Mouse (Mus musculus) embryonic facial prominence, embryonic 15.5 days (tissue): ENCODE results near the gene Fxr2. TPM values are rescaled to one million over a fixed set of nuclear protein-coding genes. Genes with fewer than 3 reads are reported as not detected.

Source experiments
- ATAC-seq: fragments of 200-750 bp; cut with Nextera tagmentation; 2 replicates; pipeline ENCODE4 v1.8.0; 2017; ENCODE audit warnings: low read depth, moderate TSS enrichment; ENCODE audit not compliant: insufficient number of reproducible peaks, low FRiP score, low TSS enrichment
- H3K27ac ChIP-seq: fragments of 300-500 bp; sonication (generic); replicated peaks from 2 replicates; pipeline ENCODE4 v1.5.1; 2015; ENCODE audit warnings: mild to moderate bottlenecking, inconsistent platforms
- H3K27me3 ChIP-seq: fragments of 300-500 bp; sonication (generic); 2 replicates; pipeline ENCODE4 v1.6.1; 2015; ENCODE audit warnings: inconsistent platforms
- H3K36me3 ChIP-seq: fragments of 300-500 bp; sonication (generic); 2 replicates; pipeline ENCODE4 v1.6.1; 2015; ENCODE audit warnings: mild to moderate bottlenecking, inconsistent platforms
- H3K4me1 ChIP-seq: fragments of 300-500 bp; sonication (generic); 2 replicates; pipeline ENCODE4 v1.6.1; 2015; ENCODE audit warnings: inconsistent platforms
- H3K4me2 ChIP-seq: fragments of 300-500 bp; sonication (generic); replicated peaks from 2 replicates; pipeline ENCODE4 v1.6.1; 2015; ENCODE audit warnings: mild to moderate bottlenecking, inconsistent platforms
- H3K4me3 ChIP-seq: fragments of 300-500 bp; sonication (generic); replicated peaks from 2 replicates; pipeline ENCODE4 v1.5.1; 2015; ENCODE audit warnings: mild to moderate bottlenecking, inconsistent platforms
- H3K9ac ChIP-seq: fragments of 300-500 bp; sonication (generic); 2 replicates; pipeline ENCODE4 v1.6.1; 2015; ENCODE audit warnings: inconsistent platforms
- H3K9me3 ChIP-seq: fragments of 300-500 bp; sonication (generic); replicated peaks from 2 replicates; pipeline ENCODE4 v1.6.1; 2016; ENCODE audit warnings: inconsistent platforms
- WGBS: fragments of 180-500 bp; shearing (Covaris S2); methylation state at CpG from one replicate; pipeline ENCODE4 v1.1.7; 2015; 5-methylcytosine and 5-hydroxymethylcytosine counted together
- polyA plus RNA-seq: library from polyadenylated mRNA; unstranded; fragments of >200 nt; fragmentation: Nextera tagmentation; extraction: Ambion mirVana; gene quantifications from 2 replicates; pipeline ENCODE4 v1.2.1, GENCODE M21; 2015

Gene Fxr2
- polyA plus RNA-seq, 1 experiment from 2014 or later, result 33.4 TPM

DNA sequence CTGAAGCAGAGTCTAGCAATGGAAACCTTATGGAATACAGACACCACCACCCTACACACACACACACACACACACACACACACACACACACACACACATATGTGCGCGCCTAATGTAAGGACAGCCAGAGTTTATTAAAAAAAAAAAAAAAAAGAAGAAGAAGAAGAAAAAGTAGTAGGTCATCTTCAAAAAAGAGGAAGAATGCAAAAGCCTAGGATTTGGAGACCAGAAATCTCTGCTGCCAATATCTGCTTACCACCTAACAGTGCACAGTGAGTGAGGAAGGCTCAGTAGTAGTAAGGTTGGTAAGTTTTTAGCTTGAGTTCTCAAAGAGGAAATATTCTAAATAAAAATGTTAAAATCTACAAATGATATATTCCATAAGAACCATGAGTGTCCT is 46.4 kb downstream of the Fxr2 start:
- H3K36me3 ChIP-seq, result peaks cover 46% of the 10 kb centered on the region
- 93% methylated on average over 2 of the region's 2 CpGs for WGBS

DNA sequence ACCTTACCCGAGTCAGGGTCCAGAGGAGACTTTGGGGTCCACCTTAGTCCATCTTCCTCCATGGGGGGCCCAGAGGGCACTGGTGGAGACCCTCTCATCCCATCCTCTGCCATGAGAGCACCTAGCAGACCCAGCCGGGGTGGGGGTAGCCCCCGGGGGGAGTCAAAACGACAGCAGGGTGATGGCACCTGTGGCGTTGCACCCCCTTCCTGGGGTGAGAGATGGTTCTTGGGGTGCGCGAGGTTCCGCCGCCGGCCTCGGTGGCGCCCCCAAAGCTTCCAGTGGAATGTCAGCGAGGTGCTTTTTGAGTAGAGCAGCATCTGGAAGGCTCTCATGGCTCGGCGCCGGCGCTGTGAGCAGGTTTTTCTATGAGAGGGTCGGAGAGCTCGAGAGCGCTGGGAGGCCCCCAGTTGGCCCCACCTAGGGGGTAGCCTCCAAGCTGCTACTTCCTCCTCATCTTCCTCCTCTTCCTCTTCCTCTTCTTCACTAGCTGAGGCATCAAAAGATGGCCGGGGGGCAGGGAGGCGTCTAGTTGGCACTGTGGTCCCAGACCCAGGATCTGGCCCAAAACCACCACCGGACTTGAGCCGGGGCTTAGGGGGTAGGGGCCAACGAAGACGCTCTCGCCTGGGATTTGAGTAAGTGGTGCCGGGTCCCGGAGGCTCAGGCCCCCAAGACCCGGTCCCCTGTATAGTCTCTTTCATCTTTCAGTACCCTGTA is 47.5 kb downstream of the Fxr2 start:
- H3K4me2 ChIP-seq, result peak overlapping the region; percentile 85
- H3K4me1 ChIP-seq, result peaks cover 45% of the 10 kb centered on the region
- ATAC-seq, result no peak
- H3K27ac ChIP-seq, result no peak overlapping the region
- 88% methylated on average over 30 of the region's 30 CpGs for WGBS
- no peaks in the 10 kb centered on the region for H3K9me3 ChIP-seq
- H3K4me3 ChIP-seq, result peak overlapping the region; percentile 80
- peak overlapping the region; percentile 78; the same call in 1 of the 2 replicates for H3K9ac ChIP-seq
- peaks cover 35% of the 10 kb centered on the region for H3K36me3 ChIP-seq
- no peaks in the 10 kb centered on the region for H3K27me3 ChIP-seq

More for the DNA sequence above, 46.4 kb downstream of the Fxr2 start:
- Histone ChIP-seq H3K4me1 (peaks cover 35% of the 10 kb centered on the region), H3K4me3 (no peak overlapping the region), H3K27ac (no peak overlapping the region), H3K9ac (no peak overlapping the region), H3K4me2 (no peak overlapping the region), H3K9me3 (no peaks in the 10 kb centered on the region), H3K27me3 (no peaks in the 10 kb centered on the region)
- no peak for ATAC-seq

DNA sequence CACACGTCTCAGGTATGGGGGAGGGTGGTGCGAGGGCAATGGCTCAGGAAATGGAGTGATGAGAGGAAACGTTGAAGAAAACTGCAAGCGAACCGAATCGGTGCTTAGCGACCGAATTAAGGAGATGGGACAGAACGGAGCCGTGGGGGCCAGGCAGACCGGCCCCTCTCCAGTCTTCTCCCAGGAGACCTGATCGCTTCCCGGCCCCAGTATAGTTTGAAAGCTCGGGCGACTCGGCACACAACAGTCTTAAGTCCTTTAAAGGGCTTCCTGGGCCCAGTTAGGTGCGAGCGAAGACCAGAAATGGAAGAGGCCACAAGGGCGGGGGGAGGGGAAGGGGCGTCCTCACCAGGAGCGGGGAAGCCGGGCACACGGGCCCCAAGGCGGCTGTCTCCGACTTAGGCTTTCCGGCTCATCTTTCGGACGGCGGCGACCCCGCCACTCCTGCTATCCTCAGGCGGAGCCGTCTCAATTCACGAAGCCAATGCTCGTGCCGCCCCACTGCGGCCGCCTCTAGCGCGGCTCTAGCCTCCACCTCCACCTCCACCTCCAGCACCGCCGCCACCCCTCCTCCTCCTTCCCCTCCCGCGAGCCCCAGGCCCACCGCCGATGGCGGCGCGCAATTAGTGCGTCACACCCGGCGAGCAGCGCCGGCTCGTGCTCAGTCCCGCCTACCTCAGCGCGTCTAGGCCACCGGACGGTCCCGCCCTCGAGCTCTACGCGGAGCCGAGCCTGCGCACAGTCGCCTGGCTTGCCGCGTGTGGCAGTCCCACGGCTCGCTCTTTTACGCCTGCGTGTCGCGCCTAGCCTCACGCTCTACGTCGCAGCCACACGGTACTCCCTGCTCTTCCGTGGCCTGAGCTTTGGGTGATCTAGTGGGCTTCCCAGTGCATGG is 48.8 kb downstream of the Fxr2 start, which contains the start of gene Senp3:
Gene Senp3, minus strand, starts transcription at position 771 of the 895 bp plus-strand sequence.
- under 1% methylated on average over 70 of the region's 80 CpGs for WGBS
- peak; percentile 95 for ATAC-seq
- Histone ChIP-seq H3K4me3 (peak within 1 kb of the TSS; percentile 80), H3K27ac (peak within 1 kb of the TSS; percentile 97), H3K4me1 (peaks cover 58% of the 10 kb centered on the region), H3K27me3 (no peaks in the 10 kb centered on the region), H3K9ac (peak within 1 kb of the TSS; percentile 78), H3K9me3 (no peaks in the 10 kb centered on the region), H3K4me2 (peak within 1 kb of the TSS; percentile 85), H3K36me3 (peaks cover 22% of the 10 kb centered on the region)

DNA sequence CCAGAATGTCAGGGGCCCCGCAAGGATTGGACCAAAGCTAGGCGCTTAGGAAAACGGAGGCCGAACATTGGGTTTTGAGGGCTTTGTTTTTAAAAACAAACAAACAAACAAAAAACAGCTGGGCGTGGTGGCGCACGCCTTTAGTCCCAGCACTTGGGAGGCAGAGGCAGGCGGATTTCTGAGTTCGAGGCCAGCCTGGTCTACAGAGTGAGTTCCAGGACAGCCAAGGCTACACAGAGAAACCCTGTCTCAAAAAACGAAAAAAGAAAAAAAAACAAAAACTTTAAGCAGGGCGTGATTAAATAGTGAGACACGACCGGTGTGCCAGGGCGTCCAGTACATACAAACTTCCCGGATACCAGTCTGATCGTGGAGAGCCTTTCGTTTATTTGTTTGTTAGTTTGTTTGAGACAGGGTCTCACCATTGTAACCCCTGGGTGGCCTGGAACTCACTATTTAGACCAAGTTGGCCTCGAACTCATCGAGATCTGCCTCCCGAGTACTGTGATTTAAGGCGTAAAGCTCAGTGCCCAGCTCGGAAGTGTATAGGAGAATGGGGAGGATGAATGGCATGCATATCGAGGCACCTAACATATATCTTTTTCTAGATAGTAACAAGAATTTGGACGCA is 49.5 kb downstream of the Fxr2 start:
- H3K27ac ChIP-seq, result peak overlapping the region; percentile 97
- H3K9me3 ChIP-seq, result no peaks in the 10 kb centered on the region
- H3K4me1 ChIP-seq, result peaks cover 64% of the 10 kb centered on the region
- peaks cover 14% of the 10 kb centered on the region for H3K36me3 ChIP-seq
- no peaks in the 10 kb centered on the region for H3K27me3 ChIP-seq
- peak overlapping the region; percentile 85 for H3K4me2 ChIP-seq
- 26% methylated on average over 24 of the region's 24 CpGs for WGBS
- peak overlapping the region; percentile 80 for H3K4me3 ChIP-seq
- ATAC-seq, result no peak
- H3K9ac ChIP-seq, result peak overlapping the region; percentile 51

DNA sequence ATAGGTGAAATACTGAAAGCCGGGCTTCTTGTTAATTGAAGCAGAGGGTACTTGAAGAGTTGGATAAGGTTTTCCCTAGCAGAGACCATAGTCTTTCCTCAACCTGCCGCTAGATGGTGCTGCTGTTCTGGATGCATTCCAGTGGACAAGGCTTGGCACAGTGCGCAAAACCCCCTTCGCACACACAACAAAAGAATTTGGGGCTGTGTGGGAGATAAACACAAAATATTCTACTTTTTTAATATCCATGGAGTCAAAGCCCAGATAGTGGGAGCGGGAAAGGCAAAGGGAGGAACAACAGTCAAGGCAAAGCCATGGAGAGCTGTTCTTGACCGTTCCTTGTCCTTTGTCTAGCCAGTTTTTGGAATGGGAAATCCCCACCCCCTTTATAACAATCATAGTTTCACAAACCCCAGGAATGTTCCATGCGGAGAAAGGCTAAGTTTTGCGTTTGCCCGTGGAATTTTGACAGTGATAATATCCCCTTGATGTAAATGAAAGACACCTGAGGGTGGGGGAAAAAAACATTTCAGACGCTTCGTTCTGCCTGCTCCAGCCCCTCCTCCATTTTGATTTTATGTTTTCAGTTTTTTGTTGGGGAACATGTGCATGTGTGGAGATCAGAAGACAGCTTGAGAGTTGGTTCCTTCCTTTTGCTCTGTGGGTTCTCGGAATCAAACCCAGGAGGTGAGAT is 50.2 kb downstream of the Fxr2 start:
- peak overlapping the region; percentile 85 for H3K4me2 ChIP-seq
- no peaks in the 10 kb centered on the region for H3K27me3 ChIP-seq
- peak overlapping the region; percentile 80 for H3K4me3 ChIP-seq
- no peaks in the 10 kb centered on the region for H3K9me3 ChIP-seq
- WGBS, result 7% methylated on average over 12 of the region's 12 CpGs
- H3K27ac ChIP-seq, result peak overlapping the region; percentile 97
- peak overlapping the region; percentile 23; the same call in 1 of the 2 replicates for H3K9ac ChIP-seq
- 0 out of 2 replicates have a peak, but pooled peaks have one; percentile 24 for ATAC-seq
- H3K4me1 ChIP-seq, result peaks cover 64% of the 10 kb centered on the region
- peaks cover 10% of the 10 kb centered on the region for H3K36me3 ChIP-seq

DNA sequence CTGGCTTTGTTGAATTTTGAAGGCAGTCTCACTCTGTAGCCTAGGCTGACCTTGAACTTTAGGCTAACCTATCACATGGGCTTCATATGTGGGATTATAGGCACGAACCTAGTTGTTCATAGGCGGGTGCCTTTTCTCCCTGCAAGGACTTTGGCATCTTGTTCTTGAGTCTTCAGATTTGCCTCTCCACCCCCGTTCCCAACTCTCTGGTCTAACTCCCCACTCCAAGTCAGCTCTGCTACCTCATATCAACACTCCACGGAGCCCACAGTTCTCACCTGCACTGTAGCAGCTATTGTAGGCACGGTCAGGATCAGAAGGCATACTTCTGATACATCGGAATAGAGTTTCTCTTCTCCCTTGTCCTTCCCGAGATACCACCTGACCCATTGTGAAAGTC is 50.8 kb downstream of the Fxr2 start:
- WGBS, result 68% methylated on average over 7 of the region's 7 CpGs
- H3K4me1 ChIP-seq, result peaks cover 64% of the 10 kb centered on the region
- peak overlapping the region; percentile 97 for H3K27ac ChIP-seq
- peaks cover 4% of the 10 kb centered on the region for H3K36me3 ChIP-seq
- ATAC-seq, result no peak
- no peak overlapping the region for H3K4me3 ChIP-seq
- peak overlapping the region; percentile 85 for H3K4me2 ChIP-seq
- no peaks in the 10 kb centered on the region for H3K9me3 ChIP-seq
- H3K27me3 ChIP-seq, result no peaks in the 10 kb centered on the region
- H3K9ac ChIP-seq, result no peak overlapping the region

DNA sequence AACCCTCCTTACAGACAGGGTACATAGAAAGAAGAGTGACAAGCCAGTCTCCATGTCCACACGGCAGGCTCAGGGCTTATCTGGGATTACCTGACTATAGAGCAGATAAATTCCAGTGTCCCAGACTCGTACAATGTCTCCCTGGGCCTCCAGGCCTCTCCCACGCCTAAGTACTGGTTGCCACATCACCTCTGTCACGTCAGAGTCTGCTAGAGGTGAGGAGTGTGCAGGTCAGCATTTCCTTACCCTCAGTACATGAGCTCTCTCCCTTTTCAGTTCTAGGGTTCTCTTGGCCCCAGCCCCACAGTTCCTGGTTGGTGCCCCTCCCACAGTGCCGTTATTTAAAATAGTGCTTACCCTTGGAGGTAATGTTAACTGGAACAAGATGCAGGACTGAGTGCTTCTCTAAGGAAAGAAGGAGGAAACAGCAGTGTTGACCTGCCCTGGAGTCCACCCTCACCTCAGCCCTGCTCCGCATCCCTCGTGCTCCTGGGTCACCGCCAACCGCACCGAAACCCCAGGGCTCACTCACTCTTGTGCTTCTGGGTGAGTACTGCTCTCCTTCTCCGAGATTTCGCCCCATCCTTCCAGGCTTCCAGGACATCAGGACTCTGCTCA is 51.4 kb downstream of the Fxr2 start:
- Histone ChIP-seq H3K27me3 (no peaks in the 10 kb centered on the region), H3K9me3 (no peaks in the 10 kb centered on the region), H3K4me1 (peaks cover 64% of the 10 kb centered on the region), H3K4me3 (no peak overlapping the region), H3K9ac (no peak overlapping the region), H3K4me2 (no peak overlapping the region), H3K36me3 (no peaks in the 10 kb centered on the region), H3K27ac (peak overlapping the region; percentile 97)
- ATAC-seq, result no peak
- 74% methylated on average over 12 of the region's 12 CpGs for WGBS

DNA sequence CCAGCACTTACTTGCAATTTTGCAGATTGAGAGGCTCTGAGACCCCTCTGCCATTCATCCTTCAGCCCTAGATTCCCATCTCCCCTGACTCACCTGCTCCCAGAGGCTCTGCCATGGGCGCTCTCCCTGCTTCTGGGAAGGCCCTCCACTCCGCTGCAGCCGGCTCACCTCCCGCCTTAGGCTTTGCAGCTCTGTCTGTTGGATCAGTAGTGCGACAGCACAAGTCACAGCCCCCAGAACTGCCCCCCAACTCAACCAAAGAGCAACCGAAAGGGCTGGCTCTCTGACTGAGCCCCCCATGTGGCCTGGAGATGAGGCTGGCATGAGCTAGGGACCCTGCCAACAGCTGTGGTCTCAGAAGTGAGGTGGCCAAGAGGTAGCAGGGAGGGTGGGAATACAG is 52.1 kb downstream of the Fxr2 start:
- Histone ChIP-seq H3K4me2 (no peak overlapping the region), H3K36me3 (no peaks in the 10 kb centered on the region), H3K4me1 (peaks cover 58% of the 10 kb centered on the region), H3K9me3 (no peaks in the 10 kb centered on the region), H3K4me3 (no peak overlapping the region), H3K27me3 (no peaks in the 10 kb centered on the region), H3K9ac (no peak overlapping the region), H3K27ac (peak overlapping the region; percentile 97)
- WGBS, result 82% methylated on average over 6 of the region's 6 CpGs
- ATAC-seq, result no peak

DNA sequence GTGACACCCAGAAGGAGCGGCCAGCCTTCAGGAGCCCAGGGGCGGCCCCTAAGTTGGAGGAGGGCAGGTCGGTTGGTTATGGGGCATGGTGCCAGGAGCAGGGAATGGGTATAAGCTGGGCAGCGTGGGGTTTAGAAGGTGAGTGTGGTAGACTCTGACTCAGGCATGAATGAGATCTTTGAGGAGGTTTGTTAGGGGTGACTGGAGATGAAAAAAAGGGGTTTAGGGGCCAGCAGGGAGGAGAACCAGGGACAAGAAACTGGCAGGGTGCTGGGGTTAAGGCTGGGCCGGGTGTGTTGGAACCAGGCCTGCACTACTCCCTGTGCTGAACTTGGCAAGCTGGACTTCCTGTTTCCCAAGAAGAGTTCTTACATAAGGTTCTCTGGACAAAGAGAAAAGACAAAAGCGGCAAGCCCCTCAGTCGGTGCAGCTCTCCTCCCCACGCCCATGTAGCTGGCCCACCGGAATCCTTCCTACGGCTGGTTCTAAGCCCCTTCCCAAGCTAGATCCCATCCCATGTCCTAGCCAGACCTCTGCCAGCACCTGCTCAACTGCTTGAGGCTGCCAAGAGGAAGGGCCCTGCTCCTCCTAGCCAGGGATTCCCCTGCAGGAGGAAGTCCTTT is 52.8 kb downstream of the Fxr2 start, which contains the start of gene Tnfsf13:
Gene Tnfsf13, minus strand, starts transcription at position 259 of the 623 bp plus-strand sequence.
- H3K27me3 ChIP-seq, result no peaks in the 10 kb centered on the region
- H3K4me2 ChIP-seq, result no peak within 1 kb of the TSS
- 66% methylated on average over 10 of the region's 10 CpGs for WGBS
- H3K27ac ChIP-seq, result peak within 1 kb of the TSS; percentile 97
- no peaks in the 10 kb centered on the region for H3K36me3 ChIP-seq
- peaks cover 51% of the 10 kb centered on the region for H3K4me1 ChIP-seq
- no peak within 1 kb of the TSS for H3K4me3 ChIP-seq
- H3K9me3 ChIP-seq, result no peaks in the 10 kb centered on the region
- no peak within 1 kb of the TSS for H3K9ac ChIP-seq
- no peak for ATAC-seq

DNA sequence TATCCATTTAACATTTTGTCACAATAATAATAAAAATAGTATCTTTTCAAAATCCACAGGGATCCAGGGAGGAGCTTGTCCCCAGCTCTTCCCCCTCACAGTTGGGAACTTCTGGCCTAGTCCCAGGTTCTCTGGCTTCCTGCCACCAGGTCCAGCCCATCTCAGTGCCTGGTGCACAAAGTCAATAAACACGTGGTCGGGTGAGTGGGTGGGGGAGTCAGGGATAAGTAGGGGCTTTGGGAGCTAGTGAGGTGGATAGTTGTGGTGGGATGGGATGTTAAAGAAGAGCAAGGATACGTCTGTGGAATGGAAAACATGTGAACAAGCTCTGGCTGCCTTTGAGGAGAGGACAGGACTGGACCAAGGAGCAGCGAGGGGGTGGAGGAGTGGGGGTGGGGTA is 53.6 kb downstream of the Fxr2 start:
- Histone ChIP-seq H3K4me3 (no peak overlapping the region), H3K4me1 (peaks cover 47% of the 10 kb centered on the region), H3K27me3 (no peaks in the 10 kb centered on the region), H3K4me2 (no peak overlapping the region), H3K9me3 (no peaks in the 10 kb centered on the region), H3K27ac (peak overlapping the region; percentile 51), H3K9ac (no peak overlapping the region), H3K36me3 (no peaks in the 10 kb centered on the region)
- WGBS, result 11% methylated on average over 4 of the region's 4 CpGs
- ATAC-seq, result no peak
